Mouse (Mus musculus): ENCODE data around the gene Kcnj12. TPM values are rescaled to one million over a fixed set of nuclear protein-coding genes. Genes with fewer than 3 reads are reported as not detected.

Gene Kcnj12
- 0.05 and 0.08 TPM in 2 replicates for polyA plus RNA-seq (2012)

DNA sequence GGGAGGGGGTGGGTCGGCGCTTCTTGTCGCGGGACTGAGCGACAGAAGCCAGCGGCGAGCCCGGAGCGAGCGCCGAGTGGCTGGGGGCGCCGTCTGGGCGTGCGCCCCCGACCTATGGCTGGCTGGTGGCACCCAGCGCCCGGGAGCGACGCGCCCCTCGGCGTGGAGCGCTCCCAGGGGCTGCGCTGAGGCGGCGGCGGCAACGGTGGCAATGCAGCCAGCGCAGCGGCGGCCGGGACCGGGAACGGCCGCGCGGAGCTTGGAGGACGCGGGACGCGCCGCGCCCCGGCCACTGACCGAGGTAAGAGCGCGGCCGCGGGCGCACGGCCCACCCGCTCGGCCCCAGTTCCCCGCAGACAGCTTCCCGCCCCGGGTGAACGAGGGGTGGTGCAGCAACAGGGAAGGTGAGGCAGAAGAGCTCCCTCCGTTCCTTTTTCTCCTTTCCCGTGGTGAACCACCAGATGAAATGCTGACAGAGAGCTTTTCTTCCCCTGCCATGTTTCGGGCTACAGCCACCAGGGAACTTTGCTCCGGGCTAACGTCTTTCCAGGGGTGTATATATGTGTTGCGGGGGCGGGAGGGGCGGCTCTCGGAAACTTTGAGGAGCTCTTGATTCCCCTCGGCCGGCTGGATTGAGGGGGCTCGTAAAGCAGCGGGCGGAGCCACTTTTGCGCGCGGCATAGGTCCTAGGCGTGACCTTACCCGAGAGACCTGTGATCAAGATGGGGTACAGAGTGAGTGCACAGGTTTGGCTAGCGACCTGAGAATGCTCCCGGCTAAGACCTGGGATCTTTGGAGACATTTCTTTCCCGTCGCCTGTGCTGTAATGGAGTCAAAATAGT is at the start of gene Kcnj12:
Gene Kcnj12, plus strand, starts transcription at position 15 of the 842 bp plus-strand sequence.
- Histone ChIP-seq H3K36me3 (ENCODE audit: control insufficient read depth) (no peaks in the 10 kb centered on the region), H3K4me1 (ENCODE audit: control insufficient read depth) (no peaks in the 10 kb centered on the region), H3K27me3 (ENCODE audit: control insufficient read depth) (peaks cover 60% of the 10 kb centered on the region), H3K4me3 (replicated peaks) (no peak within 1 kb of the TSS), H3K9me3 (ENCODE audit: control insufficient read depth, low read length) (no peaks in the 10 kb centered on the region; the same call in 1 of the 2 replicates)
- TF ChIP-seq GATA1 (IDR thresholded peaks at IDR 0.05; ENCODE audit: low read length) (no peak), TAL1 (IDR thresholded peaks at IDR 0.05; ENCODE audit: low read length) (no peak)

DNA sequence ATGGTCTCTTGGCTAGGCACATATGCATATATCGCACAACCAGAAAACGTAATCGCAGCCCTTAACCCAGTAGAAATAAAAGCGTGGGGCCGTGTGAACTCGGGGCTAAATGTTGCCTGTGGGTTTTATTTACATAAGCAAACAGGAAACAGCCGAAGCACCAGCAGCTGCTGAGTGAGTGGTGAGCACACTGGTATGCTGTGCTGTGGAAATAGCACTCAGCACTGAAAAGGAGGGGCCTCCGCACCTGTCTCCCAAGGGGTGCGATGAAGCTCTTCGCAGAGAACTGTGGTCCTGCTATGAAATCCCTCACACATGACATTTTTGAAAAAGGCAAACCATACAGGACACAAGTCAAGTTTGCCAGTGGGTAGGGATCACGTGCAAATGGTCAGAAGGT is 47.3 kb upstream of the Kcnj12 start:
- TF ChIP-seq GATA1 (IDR thresholded peaks at IDR 0.05; ENCODE audit: low read length) (no peak), TAL1 (IDR thresholded peaks at IDR 0.05; ENCODE audit: low read length) (no peak)
- Histone ChIP-seq H3K4me1 (ENCODE audit: control insufficient read depth) (peaks cover 2% of the 10 kb centered on the region; the same call in 1 of the 2 replicates), H3K36me3 (ENCODE audit: control insufficient read depth) (no peaks in the 10 kb centered on the region), H3K4me3 (replicated peaks) (no peak overlapping the region), H3K27me3 (ENCODE audit: control insufficient read depth) (no peaks in the 10 kb centered on the region), H3K9me3 (ENCODE audit: control insufficient read depth, low read length) (no peaks in the 10 kb centered on the region)

GRCm38 (mm10) chr11:60976234-60976633 is 46.1 kb upstream of the Kcnj12 start:
- Histone ChIP-seq H3K4me3 (replicated peaks) (no peak overlapping the region), H3K9me3 (ENCODE audit: control insufficient read depth, low read length) (no peaks in the 10 kb centered on the region), H3K4me1 (ENCODE audit: control insufficient read depth) (peaks cover 2% of the 10 kb centered on the region; the same call in 1 of the 2 replicates), H3K27me3 (ENCODE audit: control insufficient read depth) (no peaks in the 10 kb centered on the region), H3K36me3 (ENCODE audit: control insufficient read depth) (no peaks in the 10 kb centered on the region)
- TF ChIP-seq TAL1 (IDR thresholded peaks at IDR 0.05; ENCODE audit: low read length), result no peak
- TF ChIP-seq GATA1 (IDR thresholded peaks at IDR 0.05; ENCODE audit: low read length), result no peak

DNA sequence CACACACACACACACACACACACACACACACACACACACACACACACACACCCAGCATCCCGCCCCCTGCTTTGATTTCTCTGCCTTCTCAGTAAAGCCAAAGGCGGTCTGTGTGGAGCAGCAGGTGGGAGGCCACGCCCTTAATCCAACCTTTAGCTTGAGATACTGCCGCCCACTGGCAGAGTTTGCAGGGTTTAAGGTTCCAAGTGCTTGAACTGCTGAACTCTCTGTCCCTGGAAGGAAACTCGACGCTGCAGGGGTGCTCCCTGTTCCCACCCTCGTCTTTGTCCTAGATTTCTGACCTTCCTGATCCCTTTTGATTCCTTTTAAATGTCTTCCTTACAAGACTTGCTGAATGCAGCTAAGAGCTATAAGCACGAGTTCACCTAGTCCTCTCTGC is 45.6 kb upstream of the Kcnj12 start:
- H3K27me3 ChIP-seq (ENCODE audit: control insufficient read depth), result no peaks in the 10 kb centered on the region
- H3K4me3 ChIP-seq (replicated peaks), result no peak overlapping the region
- H3K4me1 ChIP-seq (ENCODE audit: control insufficient read depth), result peaks cover 2% of the 10 kb centered on the region; the same call in 1 of the 2 replicates
- H3K36me3 ChIP-seq (ENCODE audit: control insufficient read depth), result no peaks in the 10 kb centered on the region
- H3K9me3 ChIP-seq (ENCODE audit: control insufficient read depth, low read length), result no peaks in the 10 kb centered on the region
- no peak for TF ChIP-seq TAL1 (IDR thresholded peaks at IDR 0.05; ENCODE audit: low read length)
- TF ChIP-seq GATA1 (IDR thresholded peaks at IDR 0.05; ENCODE audit: low read length), result no peak

DNA sequence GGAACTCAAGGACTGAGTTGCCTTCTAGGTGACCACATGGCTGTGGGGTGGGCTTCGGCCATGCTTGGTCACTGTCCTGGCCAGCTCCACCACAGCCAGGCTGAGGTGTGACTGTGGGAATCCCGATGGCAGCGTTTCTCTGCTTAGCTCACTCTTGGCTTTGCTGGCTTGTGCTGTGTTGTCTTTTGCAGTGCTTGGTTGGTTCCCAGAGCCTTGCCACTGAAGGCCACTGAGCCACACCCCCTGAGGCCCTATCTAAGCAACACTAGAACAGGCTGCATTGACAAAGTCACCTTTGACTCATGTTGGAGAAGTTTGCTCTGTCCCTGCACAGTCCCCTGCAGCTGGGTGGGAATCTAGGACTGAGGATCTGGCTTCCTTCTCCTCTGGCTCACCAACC is 45.2 kb upstream of the Kcnj12 start:
- Histone ChIP-seq H3K9me3 (ENCODE audit: control insufficient read depth, low read length) (no peaks in the 10 kb centered on the region), H3K4me1 (ENCODE audit: control insufficient read depth) (peaks cover 2% of the 10 kb centered on the region; the same call in 1 of the 2 replicates), H3K27me3 (ENCODE audit: control insufficient read depth) (no peaks in the 10 kb centered on the region), H3K36me3 (ENCODE audit: control insufficient read depth) (no peaks in the 10 kb centered on the region), H3K4me3 (replicated peaks) (no peak overlapping the region)
- TF ChIP-seq GATA1 (IDR thresholded peaks at IDR 0.05; ENCODE audit: low read length), result no peak
- no peak for TF ChIP-seq TAL1 (IDR thresholded peaks at IDR 0.05; ENCODE audit: low read length)

- TF ChIP-seq GATA1 (IDR thresholded peaks at IDR 0.05; ENCODE audit: low read length), result no peak
- no peak for TF ChIP-seq TAL1 (IDR thresholded peaks at IDR 0.05; ENCODE audit: low read length)
- H3K27me3 ChIP-seq (ENCODE audit: control insufficient read depth), result no peaks in the 10 kb centered on the region
- H3K9me3 ChIP-seq (ENCODE audit: control insufficient read depth, low read length), result no peaks in the 10 kb centered on the region
These were observed 43.7 kb upstream of the Kcnj12 start for GRCm38 (mm10) chr11:60978658-60979057.

GRCm38 (mm10) chr11:60979788-60980187 is 42.6 kb upstream of the Kcnj12 start:
- Histone ChIP-seq H3K4me1 (ENCODE audit: control insufficient read depth) (peaks cover 2% of the 10 kb centered on the region; the same call in 1 of the 2 replicates), H3K36me3 (ENCODE audit: control insufficient read depth) (no peaks in the 10 kb centered on the region), H3K9me3 (ENCODE audit: control insufficient read depth, low read length) (no peaks in the 10 kb centered on the region), H3K4me3 (replicated peaks) (no peak overlapping the region), H3K27me3 (ENCODE audit: control insufficient read depth) (no peaks in the 10 kb centered on the region)
- no peak for TF ChIP-seq TAL1 (IDR thresholded peaks at IDR 0.05; ENCODE audit: low read length)
- TF ChIP-seq GATA1 (IDR thresholded peaks at IDR 0.05; ENCODE audit: low read length), result no peak

More at GRCm38 (mm10) chr11:60978658-60979057, 43.7 kb upstream of the Kcnj12 start:
- Histone ChIP-seq H3K4me3 (replicated peaks) (no peak overlapping the region), H3K4me1 (ENCODE audit: control insufficient read depth) (peaks cover 2% of the 10 kb centered on the region; the same call in 1 of the 2 replicates), H3K36me3 (ENCODE audit: control insufficient read depth) (no peaks in the 10 kb centered on the region)

GRCm38 (mm10) chr11:60981693-60982486 is 40.5 kb upstream of the Kcnj12 start:
- Histone ChIP-seq H3K27me3 (ENCODE audit: control insufficient read depth) (peaks cover 3% of the 10 kb centered on the region; the same call in 1 of the 2 replicates), H3K9me3 (ENCODE audit: control insufficient read depth, low read length) (no peaks in the 10 kb centered on the region), H3K4me3 (replicated peaks) (no peak overlapping the region), H3K4me1 (ENCODE audit: control insufficient read depth) (peaks cover 2% of the 10 kb centered on the region; the same call in 1 of the 2 replicates), H3K36me3 (ENCODE audit: control insufficient read depth) (no peaks in the 10 kb centered on the region)
- TF ChIP-seq GATA1 (IDR thresholded peaks at IDR 0.05; ENCODE audit: low read length) (no peak), TAL1 (IDR thresholded peaks at IDR 0.05; ENCODE audit: low read length) (no peak)
